Mouse (Mus musculus): ENCODE results near the gene Nfic. TPM values are rescaled to one million over a fixed set of nuclear protein-coding genes. Genes with fewer than 3 reads are reported as not detected.
"Not testable (repeated sequence)": the region's sequence is repeated elsewhere in the genome, so short reads cannot be mapped to it uniquely, and the experiment has no call there.

Nfic gene
- polyA plus RNA-seq, 1 experiment, result 6.1 TPM

- TF ChIP-seq EP300 (IDR thresholded peaks at IDR 0.05; ENCODE audit: insufficient read depth, low read depth, low read length) (0 out of 2 replicates have a peak, but pooled peaks have one; percentile 49), POLR2A (IDR thresholded peaks at IDR 0.05; ENCODE audit: insufficient read depth, low read length) (no peak), CTCF (IDR thresholded peaks at IDR 0.05; ENCODE audit: low read depth, low read length) (peak; percentile 99)
- Histone ChIP-seq H3K27me3 (ENCODE audit: control insufficient read depth, insufficient read depth, low read length, poor library complexity, severe bottlenecking) (no peaks in the 10 kb centered on the region), H3K4me1 (ENCODE audit: control insufficient read depth, insufficient read depth, low read length) (no peaks in the 10 kb centered on the region), H3K9me3 (replicated peaks; ENCODE audit: control insufficient read depth, insufficient read depth, low read length, poor library complexity, severe bottlenecking) (no peaks in the 10 kb centered on the region), H3K9ac (ENCODE audit: low read depth, poor library complexity, severe bottlenecking) (no peak overlapping the region), H3K4me3 (ENCODE audit: low read depth, low read length) (no peak overlapping the region), H3K36me3 (ENCODE audit: control insufficient read depth, insufficient read depth, low read length, poor library complexity, severe bottlenecking) (no peaks in the 10 kb centered on the region), H3K27ac (ENCODE audit: insufficient read depth, low read length) (no peak overlapping the region)
These were observed 5.3 kb downstream of the Nfic start for GRCm38 (mm10) chr10:81450140-81450539.

GRCm38 (mm10) chr10:81445516-81445915 is 9.9 kb downstream of the Nfic start:
- H3K9ac ChIP-seq (ENCODE audit: low read depth, poor library complexity, severe bottlenecking); H3K27me3 ChIP-seq (ENCODE audit: control insufficient read depth, insufficient read depth, low read length, poor library complexity, severe bottlenecking); H3K4me3 ChIP-seq (ENCODE audit: low read depth, low read length); H3K27ac ChIP-seq (ENCODE audit: insufficient read depth, low read length); H3K4me1 ChIP-seq (ENCODE audit: control insufficient read depth, insufficient read depth, low read length); H3K9me3 ChIP-seq (replicated peaks; ENCODE audit: control insufficient read depth, insufficient read depth, low read length, poor library complexity, severe bottlenecking); H3K36me3 ChIP-seq (ENCODE audit: control insufficient read depth, insufficient read depth, low read length, poor library complexity, severe bottlenecking): not testable (repeated sequence)

GRCm38 (mm10) chr10:81441019-81441418 is 14.4 kb downstream of the Nfic start:
- Histone ChIP-seq H3K36me3 (ENCODE audit: control insufficient read depth, insufficient read depth, low read length, poor library complexity, severe bottlenecking) (no peaks in the 10 kb centered on the region), H3K27ac (ENCODE audit: insufficient read depth, low read length) (no peak overlapping the region), H3K4me1 (ENCODE audit: control insufficient read depth, insufficient read depth, low read length) (no peaks in the 10 kb centered on the region), H3K9me3 (replicated peaks; ENCODE audit: control insufficient read depth, insufficient read depth, low read length, poor library complexity, severe bottlenecking) (no peaks in the 10 kb centered on the region), H3K27me3 (ENCODE audit: control insufficient read depth, insufficient read depth, low read length, poor library complexity, severe bottlenecking) (no peaks in the 10 kb centered on the region; the same call in 1 of the 2 replicates), H3K9ac (ENCODE audit: low read depth, poor library complexity, severe bottlenecking) (no peak overlapping the region), H3K4me3 (ENCODE audit: low read depth, low read length) (no peak overlapping the region)
- TF ChIP-seq POLR2A (IDR thresholded peaks at IDR 0.05; ENCODE audit: insufficient read depth, low read length) (no peak), CTCF (IDR thresholded peaks at IDR 0.05; ENCODE audit: low read depth, low read length) (no peak), EP300 (IDR thresholded peaks at IDR 0.05; ENCODE audit: insufficient read depth, low read depth, low read length) (no peak)

- H3K4me3 ChIP-seq (ENCODE audit: low read depth, low read length), result no peak overlapping the region
- no peak for TF ChIP-seq POLR2A (IDR thresholded peaks at IDR 0.05; ENCODE audit: insufficient read depth, low read length)
- H3K9me3 ChIP-seq (replicated peaks; ENCODE audit: control insufficient read depth, insufficient read depth, low read length, poor library complexity, severe bottlenecking), result no peaks in the 10 kb centered on the region
- H3K36me3 ChIP-seq (ENCODE audit: control insufficient read depth, insufficient read depth, low read length, poor library complexity, severe bottlenecking), result no peaks in the 10 kb centered on the region
- peaks cover 4% of the 10 kb centered on the region for H3K4me1 ChIP-seq (ENCODE audit: control insufficient read depth, insufficient read depth, low read length)
- H3K27me3 ChIP-seq (ENCODE audit: control insufficient read depth, insufficient read depth, low read length, poor library complexity, severe bottlenecking), result no peaks in the 10 kb centered on the region; the same call in 1 of the 2 replicates
- H3K27ac ChIP-seq (ENCODE audit: insufficient read depth, low read length), result no peak overlapping the region
- H3K9ac ChIP-seq (ENCODE audit: low read depth, poor library complexity, severe bottlenecking), result no peak overlapping the region
These were observed 20.0 kb downstream of the Nfic start for GRCm38 (mm10) chr10:81435436-81435835.

GRCm38 (mm10) chr10:81434361-81435263 is 20.8 kb downstream of the Nfic start:
- Histone ChIP-seq H3K36me3 (ENCODE audit: control insufficient read depth, insufficient read depth, low read length, poor library complexity, severe bottlenecking) (no peaks in the 10 kb centered on the region), H3K9ac (ENCODE audit: low read depth, poor library complexity, severe bottlenecking) (no peak overlapping the region), H3K27me3 (ENCODE audit: control insufficient read depth, insufficient read depth, low read length, poor library complexity, severe bottlenecking) (no peaks in the 10 kb centered on the region), H3K27ac (ENCODE audit: insufficient read depth, low read length) (no peak overlapping the region), H3K9me3 (replicated peaks; ENCODE audit: control insufficient read depth, insufficient read depth, low read length, poor library complexity, severe bottlenecking) (no peaks in the 10 kb centered on the region), H3K4me1 (ENCODE audit: control insufficient read depth, insufficient read depth, low read length) (peaks cover 4% of the 10 kb centered on the region), H3K4me3 (ENCODE audit: low read depth, low read length) (no peak overlapping the region)
- no peak for TF ChIP-seq CTCF (IDR thresholded peaks at IDR 0.05; ENCODE audit: low read depth, low read length)
- no peak for TF ChIP-seq POLR2A (IDR thresholded peaks at IDR 0.05; ENCODE audit: insufficient read depth, low read length)
- no peak for TF ChIP-seq EP300 (IDR thresholded peaks at IDR 0.05; ENCODE audit: insufficient read depth, low read depth, low read length)

GRCm38 (mm10) chr10:81433541-81434289 is 21.7 kb downstream of the Nfic start:
- Histone ChIP-seq H3K36me3 (ENCODE audit: control insufficient read depth, insufficient read depth, low read length, poor library complexity, severe bottlenecking) (no peaks in the 10 kb centered on the region), H3K27me3 (ENCODE audit: control insufficient read depth, insufficient read depth, low read length, poor library complexity, severe bottlenecking) (no peaks in the 10 kb centered on the region), H3K4me1 (ENCODE audit: control insufficient read depth, insufficient read depth, low read length) (peaks cover 4% of the 10 kb centered on the region), H3K9ac (ENCODE audit: low read depth, poor library complexity, severe bottlenecking) (no peak overlapping the region), H3K9me3 (replicated peaks; ENCODE audit: control insufficient read depth, insufficient read depth, low read length, poor library complexity, severe bottlenecking) (no peaks in the 10 kb centered on the region), H3K4me3 (ENCODE audit: low read depth, low read length) (no peak overlapping the region), H3K27ac (ENCODE audit: insufficient read depth, low read length) (no peak overlapping the region)
- TF ChIP-seq CTCF (IDR thresholded peaks at IDR 0.05; ENCODE audit: low read depth, low read length), result no peak
- TF ChIP-seq EP300 (IDR thresholded peaks at IDR 0.05; ENCODE audit: insufficient read depth, low read depth, low read length), result no peak
- no peak for TF ChIP-seq POLR2A (IDR thresholded peaks at IDR 0.05; ENCODE audit: insufficient read depth, low read length)

Data from ES-Bruce4 (cell line).